Mouse (Mus musculus): ENCODE measurements around the gene Abca9. TPM values are rescaled to one million over a fixed set of nuclear protein-coding genes. Genes with fewer than 3 reads are reported as not detected.

Abca9 gene
- total RNA-seq, 2 experiments from 2014 or later = 11.3 to 12.2 TPM

- DNase-seq = no peak
These were observed 107.9 kb downstream of the Abca9 start for GRCm38 (mm10) chr11:110060127-110060526.

GRCm38 (mm10) chr11:110053681-110054080 lies 114.3 kb downstream of the Abca9 start:
- no peak for DNase-seq

Other genes with a start within 250 kb of the Abca9 start
- 1 to 10 TPM; 4.5 to 4.7 TPM for gene Abca8b, start 172.4 kb downstream of the Abca9 start, total RNA-seq (2021)
- 10 to 100 TPM; 32.2 TPM for gene Abca8a, start 72.2 kb downstream of the Abca9 start, total RNA-seq (2021)
- 1 to 10 TPM; 4.1 to 5.6 TPM for gene Abca6, start 83.6 kb upstream of the Abca9 start, total RNA-seq (2021)
- 10 to 100 TPM; 12.6 to 13.6 TPM for gene Abca5, start 169.5 kb upstream of the Abca9 start, total RNA-seq (2021)
- 10 to 100 TPM; 11.8 to 15.0 TPM for gene Map2k6, start 230.9 kb upstream of the Abca9 start, total RNA-seq (2021)

All from heart, postnatal 4 days (tissue).